Mouse (Mus musculus): ENCODE measurements around the gene Clic3. TPM values are rescaled to one million over a fixed set of nuclear protein-coding genes. Genes with fewer than 3 reads are reported as not detected.

The Clic3 gene
- polyA plus RNA-seq, 1 experiment from 2014 or later = 246 TPM

DNA sequence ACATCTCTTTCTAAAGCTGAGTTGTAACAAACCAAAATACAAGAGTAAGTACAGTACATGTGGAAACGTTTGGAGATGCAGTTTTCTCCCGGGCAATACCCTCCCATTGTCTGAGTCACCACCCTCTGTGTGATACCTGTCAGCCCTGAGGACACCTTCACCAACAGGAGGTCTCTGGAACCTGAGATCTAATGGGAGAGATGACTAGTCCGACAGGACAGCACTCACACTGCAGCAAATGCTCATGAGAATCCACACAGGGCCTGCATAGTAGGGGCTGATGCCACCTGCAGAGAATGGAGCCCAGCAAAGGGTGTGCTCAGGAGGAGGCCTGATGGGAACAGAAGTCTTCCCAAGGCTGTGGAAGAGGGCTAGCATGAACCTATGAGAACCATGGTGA lies 4.8 kb downstream of the Clic3 start:
- H3K4me3 ChIP-seq (ENCODE audit: low read depth, low read length) = peak overlapping the region; percentile 67
- peak overlapping the region; percentile 93 for H3K27ac ChIP-seq (replicated peaks)
- 24% methylated on average over 3 of the region's 3 CpGs for WGBS
- ATAC-seq (ENCODE audit: low FRiP score, low TSS enrichment) = no peak
- TF ChIP-seq CTCF (IDR thresholded peaks at IDR 0.05; ENCODE audit: low read depth) (no peak), EP300 (optimal IDR thresholded peaks at IDR 0.05) (no peak)
- peak overlapping the region; percentile 54 for H3K9ac ChIP-seq (ENCODE audit: low read length)
- DNase-seq (ENCODE audit: low spot score) = no peak
- H3K9me3 ChIP-seq (ENCODE audit: control insufficient read depth, low read length) = no peaks in the 10 kb centered on the region
- peaks cover 11% of the 10 kb centered on the region for H3K4me1 ChIP-seq (replicated peaks; ENCODE audit: control insufficient read depth, insufficient read depth)
- H3K27me3 ChIP-seq (ENCODE audit: control insufficient read depth, insufficient read depth, low read length) = no peaks in the 10 kb centered on the region
- peak overlapping the region; percentile 49 for H3K4me2 ChIP-seq (replicated peaks; ENCODE audit: low read depth)
- peaks cover 3% of the 10 kb centered on the region; the same call in 1 of the 2 replicates for H3K36me3 ChIP-seq (ENCODE audit: control insufficient read depth, insufficient read depth, low read length)

DNA sequence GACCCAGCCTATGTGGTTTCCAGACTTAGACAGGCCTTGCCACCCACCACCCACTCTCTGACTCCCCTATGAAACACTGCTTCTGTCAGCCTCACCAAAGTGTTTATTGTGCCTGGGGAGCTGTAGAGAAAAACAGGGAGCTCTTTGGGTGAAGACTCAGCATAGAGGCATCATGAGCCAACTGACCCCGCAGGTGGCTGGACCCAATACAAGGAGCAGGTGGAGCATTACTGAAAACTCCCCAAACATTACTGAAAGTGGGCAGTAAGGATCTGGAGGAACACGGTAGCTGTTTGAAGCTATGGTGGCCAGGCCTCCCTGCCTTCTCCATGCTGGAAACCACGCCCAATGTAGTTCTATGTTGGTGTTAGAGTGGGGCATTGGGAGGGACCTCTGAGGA lies 7.0 kb downstream of the Clic3 start:
- 80% methylated on average over 3 of the region's 3 CpGs for WGBS
- no peak for DNase-seq (ENCODE audit: low spot score)

GRCm38 (mm10) chr2:25465256-25465655 lies 8.6 kb downstream of the Clic3 start:
- DNase-seq (ENCODE audit: low spot score) = no peak
- no peak overlapping the region for H3K27ac ChIP-seq (replicated peaks)
- H3K4me2 ChIP-seq (replicated peaks; ENCODE audit: low read depth) = no peak overlapping the region
- no peaks in the 10 kb centered on the region for H3K9me3 ChIP-seq (ENCODE audit: control insufficient read depth, low read length)
- H3K4me1 ChIP-seq (replicated peaks; ENCODE audit: control insufficient read depth, insufficient read depth) = no peaks in the 10 kb centered on the region
- no peak overlapping the region for H3K4me3 ChIP-seq (ENCODE audit: low read depth, low read length)
- H3K36me3 ChIP-seq (ENCODE audit: control insufficient read depth, insufficient read depth, low read length) = no peaks in the 10 kb centered on the region
- ATAC-seq (ENCODE audit: low FRiP score, low TSS enrichment) = no peak
- H3K9ac ChIP-seq (ENCODE audit: low read length) = no peak overlapping the region
- TF ChIP-seq CTCF (IDR thresholded peaks at IDR 0.05; ENCODE audit: low read depth) (no peak), EP300 (optimal IDR thresholded peaks at IDR 0.05) (no peak)
- WGBS = 75% methylated on average over 2 of the region's 2 CpGs
- H3K27me3 ChIP-seq (ENCODE audit: control insufficient read depth, insufficient read depth, low read length) = no peaks in the 10 kb centered on the region

More for the DNA sequence above, 7.0 kb downstream of the Clic3 start:
- Histone ChIP-seq H3K9me3 (ENCODE audit: control insufficient read depth, low read length) (no peaks in the 10 kb centered on the region), H3K27ac (replicated peaks) (no peak overlapping the region), H3K9ac (ENCODE audit: low read length) (no peak overlapping the region), H3K4me1 (replicated peaks; ENCODE audit: control insufficient read depth, insufficient read depth) (peaks cover 9% of the 10 kb centered on the region), H3K36me3 (ENCODE audit: control insufficient read depth, insufficient read depth, low read length) (no peaks in the 10 kb centered on the region), H3K27me3 (ENCODE audit: control insufficient read depth, insufficient read depth, low read length) (no peaks in the 10 kb centered on the region), H3K4me2 (replicated peaks; ENCODE audit: low read depth) (no peak overlapping the region), H3K4me3 (ENCODE audit: low read depth, low read length) (no peak overlapping the region)
- ATAC-seq (ENCODE audit: low FRiP score, low TSS enrichment) = no peak
- TF ChIP-seq EP300 (optimal IDR thresholded peaks at IDR 0.05) = no peak
- no peak for TF ChIP-seq CTCF (IDR thresholded peaks at IDR 0.05; ENCODE audit: low read depth)

GRCm38 (mm10) chr2:25465816-25466635 lies 9.4 kb downstream of the Clic3 start:
- no peak overlapping the region for H3K4me2 ChIP-seq (replicated peaks; ENCODE audit: low read depth)
- no peaks in the 10 kb centered on the region for H3K4me1 ChIP-seq (replicated peaks; ENCODE audit: control insufficient read depth, insufficient read depth)
- H3K27ac ChIP-seq (replicated peaks) = no peak overlapping the region
- no peak for DNase-seq (ENCODE audit: low spot score)
- 51% methylated on average over 10 of the region's 10 CpGs for WGBS
- no peaks in the 10 kb centered on the region for H3K36me3 ChIP-seq (ENCODE audit: control insufficient read depth, insufficient read depth, low read length)
- no peak overlapping the region for H3K9ac ChIP-seq (ENCODE audit: low read length)
- no peaks in the 10 kb centered on the region for H3K27me3 ChIP-seq (ENCODE audit: control insufficient read depth, insufficient read depth, low read length)
- H3K9me3 ChIP-seq (ENCODE audit: control insufficient read depth, low read length) = no peaks in the 10 kb centered on the region
- no peak overlapping the region for H3K4me3 ChIP-seq (ENCODE audit: low read depth, low read length)
- TF ChIP-seq CTCF (IDR thresholded peaks at IDR 0.05; ENCODE audit: low read depth) (no peak), EP300 (optimal IDR thresholded peaks at IDR 0.05) (no peak)
- ATAC-seq (ENCODE audit: low FRiP score, low TSS enrichment) = no peak

GRCm38 (mm10) chr2:25467606-25468303 lies 11.1 kb downstream of the Clic3 start:
- H3K9me3 ChIP-seq (ENCODE audit: control insufficient read depth, low read length) = no peaks in the 10 kb centered on the region
- TF ChIP-seq EP300 (optimal IDR thresholded peaks at IDR 0.05) (no peak), CTCF (IDR thresholded peaks at IDR 0.05; ENCODE audit: low read depth) (no peak)
- no peak for DNase-seq (ENCODE audit: low spot score)
- no peak overlapping the region for H3K4me2 ChIP-seq (replicated peaks; ENCODE audit: low read depth)
- H3K9ac ChIP-seq (ENCODE audit: low read length) = no peak overlapping the region
- no peak overlapping the region for H3K27ac ChIP-seq (replicated peaks)
- no peaks in the 10 kb centered on the region for H3K4me1 ChIP-seq (replicated peaks; ENCODE audit: control insufficient read depth, insufficient read depth)
- H3K36me3 ChIP-seq (ENCODE audit: control insufficient read depth, insufficient read depth, low read length) = no peaks in the 10 kb centered on the region
- H3K27me3 ChIP-seq (ENCODE audit: control insufficient read depth, insufficient read depth, low read length) = no peaks in the 10 kb centered on the region
- WGBS = 64% methylated on average over 14 of the region's 14 CpGs
- H3K4me3 ChIP-seq (ENCODE audit: low read depth, low read length) = no peak overlapping the region
- ATAC-seq (ENCODE audit: low FRiP score, low TSS enrichment) = no peak

Data from stomach, postnatal 0 days (tissue).